Mouse (Mus musculus): Measurements from ENCODE around the gene Skap1. TPM values are rescaled to one million over a fixed set of nuclear protein-coding genes. Genes with fewer than 3 reads are reported as not detected.

The Skap1 gene
- total and polyA plus RNA-seq, 3 experiments, result 0.25 to 0.98 TPM; not detected in 1

DNA sequence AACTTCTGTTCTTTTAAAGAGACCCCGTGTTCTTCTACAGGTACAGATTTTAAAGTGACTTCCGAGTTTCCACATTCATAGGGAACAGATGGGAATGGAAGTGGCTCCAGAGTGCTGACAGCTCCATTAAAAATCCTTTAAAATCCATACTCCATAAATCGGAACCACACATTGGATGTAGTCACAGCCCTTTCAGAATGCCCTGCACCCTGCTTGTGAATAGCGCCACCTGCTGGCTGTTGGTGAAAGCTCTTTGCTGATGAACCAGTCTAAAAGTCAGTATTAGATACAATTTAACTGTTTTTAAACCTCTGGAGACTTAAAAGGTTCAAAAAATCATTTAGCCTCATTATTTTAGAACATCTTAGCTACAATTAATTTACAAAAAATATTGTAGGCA lies 156.8 kb downstream of the Skap1 start:
- Histone ChIP-seq H3K4me1 (ENCODE audit: control insufficient read depth, insufficient read depth, low read length) (peaks cover 1% of the 10 kb centered on the region), H3K27me3 (ENCODE audit: control insufficient read depth, insufficient read depth, low read length) (no peaks in the 10 kb centered on the region), H3K27ac (no peak overlapping the region), H3K79me2 (replicated peaks; ENCODE audit: control insufficient read depth, insufficient read depth, low read length) (no peaks in the 10 kb centered on the region), H3K4me3 (no peak overlapping the region), H3K36me3 (ENCODE audit: control insufficient read depth, insufficient read depth, low read length) (peaks cover 2% of the 10 kb centered on the region; the same call in 1 of the 2 replicates), H3K9ac (ENCODE audit: low read depth, low read length) (no peak overlapping the region)
- DNase-seq, result peak; percentile 59 to 79
- 28% methylated on average over 4 of the region's 4 CpGs for WGBS
- TF ChIP-seq POLR2A (IDR thresholded peaks at IDR 0.05; ENCODE audit: insufficient read depth, low read depth, low read length), result no peak
- peak; percentile 99 for TF ChIP-seq CTCF (IDR thresholded peaks at IDR 0.05)
- no peak for TF ChIP-seq EP300 (IDR thresholded peaks at IDR 0.05; ENCODE audit: insufficient read depth, low read depth, low read length)
- intact Hi-C loops (cut with DNase I), result loop anchor here (2.0 to 5.0 kb wide), 3 partner anchors 44 to 342 kb away; no protein-coding TSS in a partner anchor

DNA sequence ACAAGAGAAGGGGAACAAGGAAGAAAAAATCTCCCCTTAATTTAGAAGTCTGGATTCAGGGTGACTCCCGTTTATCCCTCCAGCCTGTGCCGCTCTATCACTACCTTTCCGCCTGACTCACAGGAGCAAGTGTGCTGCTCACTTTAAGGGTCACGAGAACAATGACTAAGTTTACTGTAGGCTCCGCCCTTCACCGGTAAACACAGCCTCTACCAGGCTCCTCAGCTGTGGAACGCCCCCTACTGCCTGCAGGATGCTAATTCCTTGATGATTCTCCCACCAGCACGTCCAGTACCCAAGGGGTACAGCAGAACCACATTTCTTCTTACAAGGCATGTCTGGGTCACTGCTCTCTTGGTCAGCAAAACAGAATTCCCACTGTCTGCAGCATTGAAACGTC lies 158.4 kb downstream of the Skap1 start:
- intact Hi-C loops (cut with DNase I), result loop anchor here (2.0 to 5.0 kb wide), 3 partner anchors 45 to 240 kb away; no protein-coding TSS in a partner anchor
- H3K4me3 ChIP-seq, result no peak overlapping the region
- TF ChIP-seq POLR2A (IDR thresholded peaks at IDR 0.05; ENCODE audit: insufficient read depth, low read depth, low read length) (no peak), CTCF (IDR thresholded peaks at IDR 0.05) (peak; percentile 72)
- no peaks in the 10 kb centered on the region for H3K79me2 ChIP-seq (replicated peaks; ENCODE audit: control insufficient read depth, insufficient read depth, low read length)
- no peak overlapping the region for H3K27ac ChIP-seq
- DNase-seq, result peak; percentile 27 to 48
- no peaks in the 10 kb centered on the region for H3K27me3 ChIP-seq (ENCODE audit: control insufficient read depth, insufficient read depth, low read length)
- no peaks in the 10 kb centered on the region for H3K36me3 ChIP-seq (ENCODE audit: control insufficient read depth, insufficient read depth, low read length)
- H3K4me1 ChIP-seq (ENCODE audit: control insufficient read depth, insufficient read depth, low read length), result peaks cover 1% of the 10 kb centered on the region
- WGBS, result 14% methylated on average over 9 of the region's 9 CpGs
- H3K9ac ChIP-seq (ENCODE audit: low read depth, low read length), result no peak overlapping the region

DNA sequence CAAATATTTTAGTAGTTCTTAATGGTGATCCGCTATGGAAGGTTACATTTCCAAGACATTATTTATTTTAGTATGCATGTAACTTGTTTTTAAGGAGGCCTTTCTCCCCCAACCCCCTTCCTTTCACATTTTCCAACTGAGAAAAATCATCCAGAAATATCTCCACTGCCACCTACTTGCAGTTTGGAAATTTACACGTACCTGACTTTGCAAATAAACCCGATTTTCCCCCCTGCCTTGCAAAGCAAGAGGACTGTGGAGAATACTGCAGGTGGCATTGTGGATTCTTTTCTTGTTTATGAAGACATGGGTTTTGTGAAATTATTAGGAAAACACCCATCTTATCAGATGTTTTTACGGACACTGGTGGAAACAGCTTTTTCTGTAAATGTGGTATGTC lies 160.0 kb downstream of the Skap1 start:
- 47% methylated on average over 4 of the region's 4 CpGs for WGBS
- no peak for DNase-seq
- intact Hi-C loops (cut with DNase I), result loop anchor here (5.0 kb wide), 2 partner anchors 47 to 238 kb away; no protein-coding TSS in a partner anchor
- H3K4me1 ChIP-seq (ENCODE audit: control insufficient read depth, insufficient read depth, low read length), result no peaks in the 10 kb centered on the region; the same call in 1 of the 2 replicates
- no peak overlapping the region for H3K9ac ChIP-seq (ENCODE audit: low read depth, low read length)
- no peaks in the 10 kb centered on the region for H3K79me2 ChIP-seq (replicated peaks; ENCODE audit: control insufficient read depth, insufficient read depth, low read length)
- no peaks in the 10 kb centered on the region for H3K27me3 ChIP-seq (ENCODE audit: control insufficient read depth, insufficient read depth, low read length)
- H3K36me3 ChIP-seq (ENCODE audit: control insufficient read depth, insufficient read depth, low read length), result no peaks in the 10 kb centered on the region
- no peak overlapping the region for H3K4me3 ChIP-seq
- no peak overlapping the region for H3K27ac ChIP-seq
- no peak for TF ChIP-seq POLR2A (IDR thresholded peaks at IDR 0.05; ENCODE audit: insufficient read depth, low read depth, low read length)
- no peak for TF ChIP-seq CTCF (IDR thresholded peaks at IDR 0.05)
- TF ChIP-seq EP300 (IDR thresholded peaks at IDR 0.05; ENCODE audit: insufficient read depth, low read depth, low read length), result no peak

DNA sequence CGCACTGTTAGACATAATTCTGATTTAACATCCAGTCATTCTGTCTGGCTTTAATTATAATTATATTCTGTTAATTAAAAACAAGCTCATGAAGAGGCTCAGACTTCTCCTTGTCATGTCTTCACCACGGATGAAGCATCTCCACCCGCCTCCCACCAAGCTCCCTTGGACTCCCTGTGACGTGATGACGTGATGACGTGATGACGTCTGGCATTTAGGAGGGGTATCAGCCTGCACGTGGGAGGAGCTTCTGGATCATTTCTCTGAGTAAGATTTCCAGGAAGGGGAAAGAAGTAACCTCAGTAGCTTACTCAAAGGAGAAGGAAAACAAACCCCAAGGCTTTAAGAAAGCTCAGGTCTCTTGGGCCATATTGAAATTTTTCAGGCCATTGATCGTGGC lies 165.4 kb downstream of the Skap1 start:
- Histone ChIP-seq H3K27ac (no peak overlapping the region), H3K4me1 (ENCODE audit: control insufficient read depth, insufficient read depth, low read length) (no peaks in the 10 kb centered on the region), H3K9ac (ENCODE audit: low read depth, low read length) (no peak overlapping the region), H3K4me3 (no peak overlapping the region), H3K36me3 (ENCODE audit: control insufficient read depth, insufficient read depth, low read length) (no peaks in the 10 kb centered on the region), H3K79me2 (replicated peaks; ENCODE audit: control insufficient read depth, insufficient read depth, low read length) (no peaks in the 10 kb centered on the region), H3K27me3 (ENCODE audit: control insufficient read depth, insufficient read depth, low read length) (no peaks in the 10 kb centered on the region)
- WGBS, result 40% methylated on average over 9 of the region's 9 CpGs
- intact Hi-C loops (cut with DNase I), result no loop called here
- DNase-seq, result no peak
- TF ChIP-seq CTCF (IDR thresholded peaks at IDR 0.05), result no peak
- no peak for TF ChIP-seq EP300 (IDR thresholded peaks at IDR 0.05; ENCODE audit: insufficient read depth, low read depth, low read length)

DNA sequence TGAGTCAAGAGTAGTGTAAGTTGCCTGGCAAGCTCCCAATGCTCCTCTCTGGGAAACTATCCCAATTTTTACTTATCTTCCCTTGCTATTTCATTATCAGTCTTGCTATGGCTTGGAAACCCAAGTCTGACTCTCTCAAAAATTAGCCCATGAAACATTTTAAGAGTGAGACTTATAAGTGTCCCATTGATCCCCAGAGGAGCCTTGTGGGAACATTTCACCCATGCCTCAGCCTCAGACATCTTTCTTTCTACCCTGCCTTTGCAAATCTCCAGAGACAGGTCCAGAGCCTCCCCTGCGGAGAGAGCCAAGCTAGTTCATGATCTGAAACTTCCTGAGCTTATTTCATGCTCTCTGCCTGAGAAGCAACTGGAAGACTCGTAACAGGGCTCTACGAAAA lies 167.1 kb downstream of the Skap1 start:
- peak in 1 of 2 experiments; percentile 23 for DNase-seq
- Histone ChIP-seq H3K36me3 (ENCODE audit: control insufficient read depth, insufficient read depth, low read length) (no peaks in the 10 kb centered on the region), H3K4me1 (ENCODE audit: control insufficient read depth, insufficient read depth, low read length) (no peaks in the 10 kb centered on the region), H3K79me2 (replicated peaks; ENCODE audit: control insufficient read depth, insufficient read depth, low read length) (no peaks in the 10 kb centered on the region), H3K9ac (ENCODE audit: low read depth, low read length) (no peak overlapping the region), H3K4me3 (no peak overlapping the region), H3K27ac (no peak overlapping the region), H3K27me3 (ENCODE audit: control insufficient read depth, insufficient read depth, low read length) (no peaks in the 10 kb centered on the region)
- WGBS, result 59% methylated on average over 3 of the region's 3 CpGs
- TF ChIP-seq EP300 (IDR thresholded peaks at IDR 0.05; ENCODE audit: insufficient read depth, low read depth, low read length), result no peak
- no peak for TF ChIP-seq POLR2A (IDR thresholded peaks at IDR 0.05; ENCODE audit: insufficient read depth, low read depth, low read length)
- no peak for TF ChIP-seq CTCF (IDR thresholded peaks at IDR 0.05)
- intact Hi-C loops (cut with DNase I), result no loop called here

DNA sequence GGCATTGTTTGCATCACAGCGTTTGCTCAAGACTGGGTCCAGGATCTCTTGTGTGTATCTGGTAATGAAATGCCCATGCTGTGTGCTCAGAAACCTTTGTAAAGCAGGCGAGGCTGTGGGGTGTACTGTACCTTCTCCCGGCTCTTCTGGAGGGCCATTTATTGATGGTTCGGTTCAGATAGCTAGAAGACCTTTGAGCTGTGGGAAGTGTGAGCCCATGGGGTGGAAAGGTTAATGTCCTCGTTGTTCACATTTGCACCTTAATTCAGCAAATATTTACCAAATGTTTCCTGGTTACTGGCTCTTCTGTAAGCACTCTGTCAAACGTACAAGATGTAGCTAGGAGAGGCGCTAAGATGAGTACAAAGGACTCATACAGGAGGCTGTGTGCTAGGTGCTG lies 173.5 kb downstream of the Skap1 start:
- TF ChIP-seq CTCF (IDR thresholded peaks at IDR 0.05) (no peak), EP300 (IDR thresholded peaks at IDR 0.05; ENCODE audit: insufficient read depth, low read depth, low read length) (no peak), POLR2A (IDR thresholded peaks at IDR 0.05; ENCODE audit: insufficient read depth, low read depth, low read length) (no peak)
- intact Hi-C loops (cut with DNase I), result no loop called here
- H3K9ac ChIP-seq (ENCODE audit: low read depth, low read length), result no peak overlapping the region
- 72% methylated on average over 7 of the region's 7 CpGs for WGBS
- no peak for DNase-seq
- peaks cover 2% of the 10 kb centered on the region; the same call in 1 of the 2 replicates for H3K4me1 ChIP-seq (ENCODE audit: control insufficient read depth, insufficient read depth, low read length)
- H3K27me3 ChIP-seq (ENCODE audit: control insufficient read depth, insufficient read depth, low read length), result no peaks in the 10 kb centered on the region
- no peaks in the 10 kb centered on the region for H3K79me2 ChIP-seq (replicated peaks; ENCODE audit: control insufficient read depth, insufficient read depth, low read length)
- H3K36me3 ChIP-seq (ENCODE audit: control insufficient read depth, insufficient read depth, low read length), result no peaks in the 10 kb centered on the region
- H3K4me3 ChIP-seq, result no peak overlapping the region
- no peak overlapping the region for H3K27ac ChIP-seq
